Mouse (Mus musculus) limb, embryonic 12.5 days (tissue): Measurements from ENCODE around the gene Gm13023. TPM values are rescaled to one million over a fixed set of nuclear protein-coding genes. Genes with fewer than 3 reads are reported as not detected.
"Not testable (repeated sequence)": the region's sequence is repeated elsewhere in the genome, so short reads cannot be mapped to it uniquely, and the experiment has no call there.

Experiments used
- ATAC-seq: fragments of 200-750 bp; cut with Nextera tagmentation; 2 replicates; pipeline ENCODE4 v1.8.0; 2017; ENCODE audit warnings: low read depth, moderate TSS enrichment; ENCODE audit not compliant: insufficient number of reproducible peaks, insufficient read depth, low FRiP score, low TSS enrichment
- H3K27ac ChIP-seq: fragments of 300-500 bp; sonication (generic); 2 replicates; pipeline ENCODE4 v1.5.1; 2016; ENCODE audit warnings: mild to moderate bottlenecking, moderate library complexity
- H3K27me3 ChIP-seq: fragments of 300-500 bp; sonication (generic); 2 replicates; pipeline ENCODE4 v1.6.1; 2016; ENCODE audit warnings: mild to moderate bottlenecking, moderate library complexity
- H3K36me3 ChIP-seq: fragments of 300-500 bp; sonication (generic); 2 replicates; pipeline ENCODE4 v1.6.1; 2016; ENCODE audit warnings: mild to moderate bottlenecking, moderate library complexity
- H3K4me1 ChIP-seq: fragments of 300-500 bp; sonication (generic); replicated peaks from 2 replicates; pipeline ENCODE4 v1.6.1; 2016
- H3K4me2 ChIP-seq: fragments of 300-500 bp; sonication (generic); 2 replicates; pipeline ENCODE4 v1.6.1; 2016; ENCODE audit warnings: mild to moderate bottlenecking, moderate library complexity
- H3K4me3 ChIP-seq: fragments of 300-500 bp; sonication (generic); replicated peaks from 2 replicates; pipeline ENCODE4 v1.5.1; 2016; ENCODE audit warnings: mild to moderate bottlenecking
- H3K9ac ChIP-seq: fragments of 300-500 bp; sonication (generic); replicated peaks from 2 replicates; pipeline ENCODE4 v1.6.1; 2016; ENCODE audit warnings: mild to moderate bottlenecking, moderate library complexity
- H3K9me3 ChIP-seq: fragments of 300-500 bp; sonication (generic); 2 replicates; pipeline ENCODE4 v1.6.1; 2016; ENCODE audit warnings: mild to moderate bottlenecking, moderate library complexity
- WGBS: fragments of 180-500 bp; shearing (Covaris S2); methylation state at CpG from one replicate; pipeline ENCODE4 v1.1.7; 2016; 5-methylcytosine and 5-hydroxymethylcytosine counted together
- polyA plus RNA-seq: library from polyadenylated mRNA; unstranded; fragments of >200 nt; fragmentation: Nextera tagmentation; extraction: Ambion mirVana; gene quantifications from 2 replicates; pipeline ENCODE4 v1.2.1, GENCODE M21; 2016

The Gm13023 gene
- not detected in 2 replicates for polyA plus RNA-seq

- WGBS: 91% methylated on average over 3 of the region's 3 CpGs
- H3K9ac ChIP-seq, H3K27me3 ChIP-seq, H3K36me3 ChIP-seq, ATAC-seq, H3K27ac ChIP-seq, H3K4me1 ChIP-seq, H3K4me2 ChIP-seq, H3K4me3 ChIP-seq: not testable (repeated sequence)
- H3K9me3 ChIP-seq: peaks cover 29% of the 10 kb centered on the region
Measured at GRCm38 (mm10) chr4:143789052-143789451, at the start of gene Gm13023. Gene Gm13023 (plus strand): TSS chr4:143789352.

GRCm38 (mm10) chr4:143815993-143816392 lies 26.8 kb downstream of the Gm13023 start, which contains the start of gene Gm13084:
Gene Gm13084 (minus strand): TSS chr4:143816093.
- H3K4me3 ChIP-seq: no peak within 1 kb of the TSS
- WGBS: 88% methylated on average over 2 of the region's 2 CpGs
- no peaks in the 10 kb centered on the region for H3K36me3 ChIP-seq
- H3K9ac ChIP-seq: no peak within 1 kb of the TSS
- no peaks in the 10 kb centered on the region for H3K27me3 ChIP-seq
- no peak within 1 kb of the TSS for H3K27ac ChIP-seq
- no peaks in the 10 kb centered on the region for H3K4me1 ChIP-seq
- H3K9me3 ChIP-seq: peaks cover 30% of the 10 kb centered on the region; the same call in 1 of the 2 replicates
- no peak within 1 kb of the TSS for H3K4me2 ChIP-seq
- no peak for ATAC-seq

Other genes with a start within 250 kb of the Gm13023 start
- not detected in 2 replicates for gene BC080695, start 237.7 kb upstream of the Gm13023 start, polyA plus RNA-seq
- gene Gm13057, start 237.6 kb upstream of the Gm13023 start, polyA plus RNA-seq: not detected in 2 replicates
- not detected in 2 replicates for gene Gm13083, start 174.3 kb upstream of the Gm13023 start, polyA plus RNA-seq
- not detected in 2 replicates for gene Gm13088, start 132.1 kb upstream of the Gm13023 start, polyA plus RNA-seq
- not detected in 2 replicates for gene Gm13089, start 86.6 kb upstream of the Gm13023 start, polyA plus RNA-seq
- gene Gm13078, start 69.9 kb upstream of the Gm13023 start, polyA plus RNA-seq: not detected in 2 replicates
- not detected in 2 replicates for gene Gm13084, start 26.7 kb downstream of the Gm13023 start, polyA plus RNA-seq
- not detected in 2 replicates for gene Gm13103, start 57.1 kb downstream of the Gm13023 start, polyA plus RNA-seq
- not detected in 2 replicates for gene Pramef6, start 111.0 kb downstream of the Gm13023 start, polyA plus RNA-seq
- not detected in 2 replicates for gene Pramef25, start 161.7 kb downstream of the Gm13023 start, polyA plus RNA-seq
- not detected in 2 replicates for gene Gm13101, start 177.6 kb downstream of the Gm13023 start, polyA plus RNA-seq
- gene Pramef17, start 205.0 kb downstream of the Gm13023 start, polyA plus RNA-seq: not detected in 2 replicates